Mouse (Mus musculus) gastrocnemius, postnatal 10 days (tissue): ENCODE results near the gene Ptpn23. TPM values are rescaled to one million over a fixed set of nuclear protein-coding genes. Genes with fewer than 3 reads are reported as not detected.
"Not testable (repeated sequence)": the region's sequence is repeated elsewhere in the genome, so short reads cannot be mapped to it uniquely, and the experiment has no call there.

Experiments used
- DNase-seq: peaks from one replicate; pipeline ENCODE4 v3.0.0; 2021; ENCODE audit warnings: mixed read lengths
- long read RNA-seq, 2 experiments: library from polyadenylated mRNA; stranded (forward); transcript quantifications; one replicate each; pipeline ENCODE4 v2.0.0; 2021
- total RNA-seq, 2 experiments: library from RNA; stranded (reverse); gene quantifications; 2 replicates each; pipeline ENCODE4 v1.2.3; 2021

Gene Ptpn23
- 10 to 100 TPM; 12.6 to 22.0 TPM for total RNA-seq
- long read RNA-seq, experiment 1, full-length matches to known transcripts = 1 of 6 reads
- long read RNA-seq, experiment 1, partial matches to known transcripts = 5 of 6 reads
- long read RNA-seq, experiment 1, other reads (novel, unspliced or antisense) = 0 of 6 reads
- long read RNA-seq, experiment 2, full-length matches to known transcripts = 1 of 7 reads
- long read RNA-seq, experiment 2, partial matches to known transcripts = 5 of 7 reads
- long read RNA-seq, experiment 2, other reads (novel, unspliced or antisense) = 1 of 7 reads

- peak; percentile 94 for DNase-seq
Observed at GRCm38 (mm10) chr9:110408099-110408773, at the start of gene Ptpn23. Gene Ptpn23 (minus strand): TSS chr9:110408213.

DNA sequence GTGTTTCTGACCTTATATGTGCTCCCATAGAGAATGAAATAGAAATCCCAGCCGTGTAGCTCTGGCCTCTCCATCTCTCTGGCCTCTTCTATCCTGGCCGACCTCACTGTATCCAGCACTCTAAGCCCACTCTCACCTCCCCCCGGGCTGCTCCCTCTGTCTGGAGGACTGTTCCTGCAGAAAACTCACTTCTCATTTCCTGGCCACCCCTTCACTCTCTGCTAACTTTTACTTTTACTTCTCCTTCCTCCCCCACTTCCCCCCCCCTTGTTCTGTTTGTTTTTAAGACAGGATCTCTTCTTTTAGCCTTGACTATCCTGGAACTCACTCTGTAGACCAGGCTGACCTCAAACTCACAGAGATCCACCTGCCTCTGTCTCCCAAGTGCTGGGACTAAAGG, 44.5 kb upstream of the Ptpn23 start:
- DNase-seq = no peak

DNA sequence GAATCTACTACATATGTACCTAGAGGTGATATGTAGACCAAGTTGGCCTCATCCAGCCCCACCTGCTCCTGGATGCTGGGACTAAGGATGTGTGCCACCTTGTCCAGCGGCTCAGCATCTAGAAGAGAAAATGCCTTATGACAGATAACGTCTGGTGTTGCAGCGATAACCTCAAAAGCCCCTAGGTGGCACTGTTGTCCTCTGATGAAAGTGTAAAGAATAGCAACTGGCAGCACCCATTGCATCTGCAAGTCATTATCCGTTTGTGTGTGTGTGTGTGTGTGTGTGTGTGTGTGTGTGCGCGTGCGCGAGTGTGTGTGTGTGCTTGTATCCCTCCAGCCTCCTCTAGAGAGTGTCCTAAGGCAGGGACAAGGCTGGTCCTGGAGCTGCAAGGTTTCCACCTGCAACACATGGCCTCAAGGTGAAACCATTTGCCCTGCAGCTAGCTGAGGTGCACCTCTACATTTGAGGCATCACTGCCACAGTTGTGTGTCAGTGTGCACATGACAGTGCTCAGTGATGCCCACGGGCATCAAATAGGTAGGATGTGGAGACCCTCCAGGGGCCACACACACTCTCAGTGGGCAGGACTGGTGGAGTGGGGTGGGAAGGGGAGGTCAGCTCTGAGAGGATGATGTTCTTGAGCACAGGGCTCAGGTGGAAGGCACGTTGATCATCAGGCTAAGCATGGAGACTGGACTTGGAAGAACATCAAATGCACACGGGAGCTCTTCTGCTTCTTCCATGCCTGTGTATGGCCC, 41.0 kb upstream of the Ptpn23 start:
- peak; percentile 75 for DNase-seq

DNA sequence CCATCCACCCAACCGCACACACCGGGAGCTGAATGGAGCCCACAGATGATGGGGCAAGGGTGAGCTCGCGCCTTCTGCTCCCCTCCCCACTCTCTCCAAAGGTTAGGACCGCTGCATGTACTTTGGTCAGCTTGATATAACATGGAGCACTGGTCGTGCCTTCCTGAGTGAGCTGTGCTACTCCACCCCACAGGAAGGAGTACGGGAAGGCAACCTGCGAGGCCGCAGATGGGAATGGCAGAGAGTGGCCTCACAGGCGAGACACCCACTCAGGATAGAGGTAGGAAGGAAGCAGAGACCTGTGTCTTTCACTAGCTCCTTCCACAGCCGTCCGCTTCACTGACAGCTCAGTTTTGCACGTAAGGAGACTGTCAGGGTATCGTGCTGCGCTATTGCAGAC, 40.3 kb upstream of the Ptpn23 start:
- DNase-seq = no peak

DNA sequence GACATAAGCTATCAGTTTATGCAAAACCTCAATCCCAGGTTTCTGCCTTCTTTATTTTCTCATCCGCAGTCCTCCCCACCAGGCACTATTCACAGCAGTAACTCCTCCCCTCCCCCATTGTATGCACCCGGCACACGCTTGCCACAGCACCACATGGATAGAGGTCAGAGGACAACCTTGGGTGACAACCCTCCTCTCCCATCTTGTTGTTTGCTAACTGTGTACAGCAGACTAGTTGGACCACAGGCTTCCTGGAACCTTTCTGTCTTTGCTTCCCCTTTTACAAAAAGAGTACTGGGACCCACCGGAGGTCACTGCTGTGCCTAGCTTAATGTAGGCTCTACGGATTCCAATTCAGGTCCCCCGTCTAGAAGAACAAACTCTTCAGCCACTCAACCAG, 32.5 kb upstream of the Ptpn23 start:
- DNase-seq = no peak

- no peak for DNase-seq
Observed at GRCm38 (mm10) chr9:110440049-110440448, 32.0 kb upstream of the Ptpn23 start.

DNA sequence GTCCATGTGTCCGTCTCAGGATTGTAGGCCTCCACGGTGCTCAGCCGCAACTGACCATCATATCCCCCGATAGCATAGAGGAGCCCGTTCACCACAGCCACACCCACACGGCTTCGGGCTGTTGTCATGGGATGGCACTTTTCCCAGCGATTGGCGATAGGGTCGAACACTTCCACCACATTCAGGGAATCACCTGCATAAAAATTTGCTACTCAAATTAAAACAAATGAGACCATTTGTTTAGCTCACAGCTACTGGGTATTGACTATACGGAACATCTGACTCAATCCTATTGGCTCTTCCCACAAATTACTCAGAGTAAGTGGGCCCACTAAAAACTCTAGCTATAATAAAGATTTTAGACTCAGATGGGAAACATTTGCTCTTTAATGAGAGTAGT, 28.0 kb upstream of the Ptpn23 start:
- DNase-seq = no peak

- DNase-seq = no peak
Observed at GRCm38 (mm10) chr9:110433045-110433444, 25.0 kb upstream of the Ptpn23 start.

- no peak for DNase-seq
Observed at GRCm38 (mm10) chr9:110431241-110431640, 23.2 kb upstream of the Ptpn23 start.

GRCm38 (mm10) chr9:110419511-110420112, 11.6 kb upstream of the Ptpn23 start, which contains the start of gene Ngp:
Gene Ngp (plus strand): TSS chr9:110419747.
- DNase-seq = no peak

DNA sequence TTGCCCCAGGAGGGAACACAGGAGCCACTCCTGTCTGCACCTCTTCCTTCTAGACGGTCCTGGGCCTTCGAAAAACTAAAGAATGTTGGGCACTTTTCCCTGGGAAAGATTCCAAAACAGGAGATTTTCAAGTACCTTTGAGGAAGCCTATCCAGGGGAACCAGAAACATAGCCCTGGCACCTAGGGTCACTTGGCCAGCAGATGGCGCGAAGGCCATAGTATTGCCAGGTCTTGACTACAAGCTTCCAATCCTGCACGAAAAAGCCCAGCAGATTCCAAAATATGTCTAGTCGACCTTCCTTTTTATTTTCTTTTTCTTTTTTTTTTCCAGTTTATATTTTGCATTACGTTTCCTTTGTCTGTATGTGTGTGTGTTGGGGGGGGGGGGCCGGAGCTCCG, 5.8 kb upstream of the Ptpn23 start:
- DNase-seq = peak; percentile 27

GRCm38 (mm10) chr9:110412926-110413325, 4.9 kb upstream of the Ptpn23 start:
- no peak for DNase-seq

DNA sequence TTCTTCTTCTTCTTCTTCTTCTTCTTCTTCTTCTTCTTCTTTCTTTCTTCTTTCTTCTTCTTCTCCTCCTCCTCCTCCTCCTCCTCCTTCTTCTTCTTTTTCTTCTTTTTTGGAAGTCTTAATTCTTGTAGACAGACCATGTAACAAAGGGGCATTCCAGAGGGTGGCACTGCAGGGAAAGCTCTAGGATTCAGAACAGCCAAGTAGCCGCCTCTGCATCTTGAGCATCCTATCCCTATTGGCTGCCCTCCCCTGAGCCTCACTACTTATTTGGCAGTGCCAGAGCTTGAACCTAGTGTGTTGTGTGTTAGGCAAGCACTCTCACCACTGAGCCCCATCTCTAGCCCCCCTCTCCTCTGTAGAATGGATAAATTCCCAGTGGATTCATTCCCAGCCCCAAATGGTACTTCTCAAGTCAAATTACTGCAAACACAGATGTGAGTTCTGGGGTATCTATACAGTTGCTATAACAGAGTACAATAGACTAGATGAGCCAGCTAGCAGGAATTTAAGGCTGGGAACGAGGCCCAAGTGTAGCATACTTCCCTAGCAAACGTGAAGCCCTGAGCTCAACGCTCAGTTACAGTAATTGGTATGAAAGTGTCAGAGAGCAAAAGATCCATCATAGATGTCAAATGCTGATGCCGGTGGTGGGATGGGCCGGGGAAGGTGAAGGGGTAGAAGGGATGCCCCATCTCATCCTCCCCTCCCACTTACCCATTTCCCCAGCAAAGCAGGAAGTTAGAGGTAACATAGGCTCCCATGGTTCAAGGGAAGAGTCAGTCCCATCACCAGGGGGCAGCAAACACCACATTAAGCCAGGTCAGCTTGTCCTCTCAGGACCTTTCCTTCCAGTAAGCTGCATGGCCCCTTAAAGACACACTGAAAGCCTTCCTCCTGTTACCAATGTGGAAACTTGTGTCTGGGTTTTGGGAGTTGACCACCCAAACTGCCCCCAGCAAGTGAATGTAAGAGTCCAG, 3.2 kb upstream of the Ptpn23 start:
- peak; percentile 83 for DNase-seq

GRCm38 (mm10) chr9:110407311-110408098, 508 bp downstream of the Ptpn23 start:
- DNase-seq = no peak

DNA sequence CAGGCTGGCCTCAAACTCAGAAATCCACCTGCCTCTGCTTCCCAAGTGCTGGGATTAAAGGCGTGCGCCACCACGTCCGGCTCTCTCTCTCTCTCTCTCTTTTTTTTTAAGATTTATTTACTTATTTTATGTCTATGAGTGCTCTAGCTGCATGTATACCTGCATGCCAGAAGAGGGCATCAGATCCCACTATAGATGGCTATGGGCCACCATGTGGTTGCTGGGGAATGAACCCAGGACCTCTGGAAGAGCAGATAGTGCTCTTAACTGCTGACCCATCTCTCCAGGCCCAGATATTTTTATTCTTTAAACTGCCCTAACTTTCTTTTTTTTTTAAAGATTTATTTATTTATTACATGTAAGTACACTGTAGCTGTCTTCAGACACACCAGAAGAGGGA, 4.8 kb downstream of the Ptpn23 start:
- not testable (repeated sequence) for DNase-seq

- no peak for DNase-seq
Observed at GRCm38 (mm10) chr9:110402731-110403130, 5.3 kb downstream of the Ptpn23 start.

DNA sequence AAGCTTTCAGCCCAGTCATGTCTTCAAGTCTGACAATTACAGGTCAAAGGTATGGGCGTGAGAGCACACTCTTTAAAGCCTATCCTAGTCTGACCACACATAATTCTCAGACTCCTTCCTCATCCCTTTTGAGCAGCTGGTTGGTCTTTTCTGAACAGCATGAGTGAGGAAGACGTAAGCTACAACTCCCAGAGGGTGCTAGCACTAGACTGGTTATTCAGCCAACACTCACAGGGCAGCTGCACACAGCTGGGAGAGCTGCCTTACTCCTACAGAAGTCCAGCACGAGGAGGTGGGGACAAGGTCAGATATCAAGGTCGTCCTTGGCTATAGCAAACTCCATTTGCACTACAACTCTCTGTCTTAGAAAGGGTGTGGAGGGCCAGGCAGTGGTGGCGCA, 7.4 kb downstream of the Ptpn23 start:
- no peak for DNase-seq

DNA sequence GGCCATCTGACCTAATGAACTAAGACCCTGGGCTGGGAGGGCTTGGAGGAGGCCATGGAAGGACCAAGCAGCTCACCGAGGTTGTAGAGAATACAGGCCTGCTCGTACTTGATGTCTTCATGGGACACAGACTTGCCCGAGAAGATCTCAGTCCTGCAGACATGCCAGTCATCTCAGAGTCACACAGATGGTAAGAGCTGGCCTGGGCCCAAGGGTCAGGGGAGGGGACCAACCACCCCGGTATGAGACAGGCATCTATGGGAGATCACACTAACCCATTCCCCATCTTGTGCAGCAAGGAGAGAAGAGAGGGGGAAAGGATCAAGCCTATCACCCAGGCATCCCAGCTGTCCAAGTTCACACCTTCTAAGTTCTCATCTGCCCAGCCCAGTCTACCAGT, 14.7 kb downstream of the Ptpn23 start:
- no peak for DNase-seq

GRCm38 (mm10) chr9:110390843-110391242, 17.2 kb downstream of the Ptpn23 start:
- DNase-seq = no peak

DNA sequence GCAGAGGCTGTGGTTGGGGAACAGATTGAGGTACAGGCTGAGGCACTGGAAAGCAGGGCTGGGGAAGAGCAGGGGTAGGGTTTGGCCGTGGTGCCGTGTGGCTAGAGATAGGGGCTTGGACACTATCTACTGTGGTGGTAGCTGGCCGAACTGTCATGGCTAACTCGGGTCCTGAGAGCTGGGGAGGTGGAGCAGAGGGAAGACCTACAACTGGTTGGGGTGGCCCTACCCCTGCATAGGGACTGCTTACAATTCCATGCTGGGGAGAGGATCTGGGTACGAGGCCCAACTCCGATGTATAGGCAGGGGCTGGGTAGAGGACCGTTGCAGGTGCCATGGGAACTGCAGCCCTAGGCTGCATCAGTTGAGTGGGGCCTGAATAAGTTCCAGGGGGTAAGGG, 20.0 kb downstream of the Ptpn23 start:
- no peak for DNase-seq
